Mouse (Mus musculus) MEL (cell line): ENCODE data around the gene Kif5c. TPM values are rescaled to one million over a fixed set of nuclear protein-coding genes. Genes with fewer than 3 reads are reported as not detected.

Source experiments
- DNase-seq: peaks from one replicate; pipeline ENCODE4 v3.0.0; 2011; ENCODE audit warnings: low read depth, low spot score
- H3K27ac ChIP-seq: 2 replicates; pipeline ENCODE4 v1.5.1; 2012; ENCODE audit warnings: low read depth, mild to moderate bottlenecking, control low read depth, low read length, moderate library complexity; ENCODE audit not compliant: control insufficient read depth
- H3K27me3 ChIP-seq, 2 experiments: fragments of 150-350 bp in 1 of 2; sonication (generic) in 1 of 2; 2 replicates each; pipeline ENCODE4 v1.6.1; 2012; ENCODE audit warnings: low read length in 2 of 2, mild to moderate bottlenecking in 2 of 2, improper control_type of control experiment in 1 of 2, moderate library complexity in 1 of 2; ENCODE audit not compliant: insufficient read depth in 2 of 2, control insufficient read depth in 1 of 2
- H3K36me3 ChIP-seq, 2 experiments: 2 replicates each; pipeline ENCODE4 v1.6.1; 2012 to 2014; ENCODE audit warnings: low read length in 2 of 2, improper control_type of control experiment in 1 of 2, inconsistent platforms in 1 of 2, mild to moderate bottlenecking in 1 of 2; ENCODE audit not compliant: insufficient read depth in 2 of 2, control insufficient read depth in 1 of 2
- H3K4me1 ChIP-seq, 2 experiments: fragments of 150-350 bp in 1 of 2; sonication (generic) in 1 of 2; 2 replicates each; pipeline ENCODE4 v1.6.1; 2012; ENCODE audit warnings: low read length in 2 of 2, improper control_type of control experiment in 1 of 2, mild to moderate bottlenecking in 1 of 2; ENCODE audit not compliant: insufficient read depth in 2 of 2, control insufficient read depth in 1 of 2
- H3K4me3 ChIP-seq, 2 experiments: fragments of 150-350 bp in 1 of 2; sonication (generic) in 1 of 2; 2 replicates each; pipeline ENCODE4 v1.5.1; 2012; ENCODE audit warnings: low read depth in 2 of 2, low read length in 2 of 2, mild to moderate bottlenecking in 2 of 2, moderate library complexity in 2 of 2, control low read depth in 1 of 2, improper control_type of control experiment in 1 of 2; ENCODE audit not compliant: control insufficient read depth in 1 of 2, insufficient read depth in 1 of 2
- H3K79me2 ChIP-seq: 2 replicates; pipeline ENCODE4 v1.6.1; 2012; ENCODE audit warnings: mild to moderate bottlenecking, low read length, moderate library complexity; ENCODE audit not compliant: control insufficient read depth, poor library complexity, insufficient read depth
- H3K9ac ChIP-seq: 2 replicates; pipeline ENCODE4 v1.6.1; 2012; ENCODE audit warnings: low read depth, mild to moderate bottlenecking, control low read depth, low read length, moderate library complexity; ENCODE audit not compliant: control insufficient read depth, poor library complexity, severe bottlenecking
- H3K9me3 ChIP-seq: fragments of 150-350 bp; sonication (generic); replicated peaks from 2 replicates; pipeline ENCODE4 v1.6.1; 2012; ENCODE audit warnings: mild to moderate bottlenecking, low read length, improper control_type of control experiment, moderate library complexity; ENCODE audit not compliant: insufficient read depth
- CHD2 ChIP-seq: IDR thresholded peaks from 2 replicates; pipeline ENCODE4 v1.6.1; 2011; ENCODE audit warnings: low read length, improper control_type of control experiment
- E2F4 ChIP-seq: IDR thresholded peaks from 2 replicates; pipeline ENCODE4 v1.6.1; 2011; ENCODE audit warnings: low read depth, low read length, improper control_type of control experiment, borderline replicate concordance
- EP300 ChIP-seq, 2 experiments: IDR thresholded peaks; 2 replicates each; pipeline ENCODE4 v1.6.1; 2011; ENCODE audit warnings: improper control_type of control experiment in 2 of 2, low read length in 2 of 2, low read depth in 1 of 2, mild to moderate bottlenecking in 1 of 2
- HCFC1 ChIP-seq: IDR thresholded peaks from 2 replicates; pipeline ENCODE4 v1.6.1; 2012; ENCODE audit warnings: low read depth, mild to moderate bottlenecking, inconsistent platforms, low read length, improper control_type of control experiment, moderate library complexity
- KAT2A ChIP-seq: conservative IDR thresholded peaks from 2 replicates; pipeline ENCODE4 v1.6.1; 2012; ENCODE audit warnings: low read depth, low read length, improper control_type of control experiment, inconsistent platforms
- MAX ChIP-seq: IDR thresholded peaks from 2 replicates; pipeline ENCODE4 v1.6.1; 2011; ENCODE audit warnings: low read length, improper control_type of control experiment
- MYB ChIP-seq: IDR thresholded peaks from 2 replicates; pipeline ENCODE4 v1.6.1; 2011; ENCODE audit warnings: mild to moderate bottlenecking, low read depth, low read length, improper control_type of control experiment
- MYC ChIP-seq: IDR thresholded peaks from 2 replicates; pipeline ENCODE4 v1.6.1; 2011; ENCODE audit warnings: low read depth, mild to moderate bottlenecking, low read length, improper control_type of control experiment, moderate library complexity
- NELFE ChIP-seq: IDR thresholded peaks from 2 replicates; pipeline ENCODE4 v1.6.1; 2011; ENCODE audit warnings: low read depth, low read length, improper control_type of control experiment
- POLR2A ChIP-seq, 2 experiments: IDR thresholded peaks; 2 replicates each; pipeline ENCODE4 v1.6.1; 2011 to 2012; ENCODE audit warnings: low read length in 2 of 2, mild to moderate bottlenecking in 2 of 2, control low read depth in 1 of 2, improper control_type of control experiment in 1 of 2, low read depth in 1 of 2, moderate library complexity in 1 of 2; ENCODE audit not compliant: control insufficient read depth in 1 of 2, insufficient read depth in 1 of 2, poor library complexity in 1 of 2
- POLR2AphosphoS2 ChIP-seq: IDR thresholded peaks from 2 replicates; pipeline ENCODE4 v1.6.1; 2011; ENCODE audit warnings: low read length, improper control_type of control experiment
- POLR2AphosphoS5 ChIP-seq: IDR thresholded peaks from 2 replicates; pipeline ENCODE4 v1.6.1; 2012; ENCODE audit warnings: low read depth, borderline replicate concordance, mild to moderate bottlenecking, inconsistent platforms, low read length, moderate library complexity, mixed read lengths
- RCOR1 ChIP-seq: IDR thresholded peaks from 2 replicates; pipeline ENCODE4 v1.6.1; 2012; ENCODE audit warnings: low read depth, mild to moderate bottlenecking, inconsistent platforms, low read length, improper control_type of control experiment
- SIN3A ChIP-seq: IDR thresholded peaks from 2 replicates; pipeline ENCODE4 v1.6.1; 2012; ENCODE audit warnings: low read length, improper control_type of control experiment, inconsistent platforms
- TAL1 ChIP-seq: IDR thresholded peaks from 2 replicates; pipeline ENCODE4 v1.6.1; 2012; ENCODE audit warnings: mild to moderate bottlenecking, inconsistent platforms, low read length, moderate library complexity, mixed read lengths
- TCF12 ChIP-seq: IDR thresholded peaks from 2 replicates; pipeline ENCODE4 v1.6.1; 2014; ENCODE audit warnings: low read depth, mild to moderate bottlenecking, inconsistent platforms, low read length, improper control_type of control experiment, moderate library complexity
- USF2 ChIP-seq, 2 experiments: IDR thresholded peaks; 2 replicates each; pipeline ENCODE4 v1.6.1; 2011 to 2012; ENCODE audit warnings: improper control_type of control experiment in 2 of 2, low read length in 2 of 2, borderline replicate concordance in 1 of 2, inconsistent platforms in 1 of 2, low read depth in 1 of 2, mild to moderate bottlenecking in 1 of 2; ENCODE audit not compliant: insufficient read depth in 1 of 2
- ZC3H11A ChIP-seq: IDR thresholded peaks from 2 replicates; pipeline ENCODE4 v1.6.1; 2012; ENCODE audit warnings: low read depth, mild to moderate bottlenecking, inconsistent platforms, low read length, improper control_type of control experiment
- ZKSCAN1 ChIP-seq: IDR thresholded peaks from 2 replicates; pipeline ENCODE4 v1.6.1; 2012; ENCODE audit warnings: low read depth, mild to moderate bottlenecking, inconsistent platforms, low read length, improper control_type of control experiment, moderate library complexity
- ZMIZ1 ChIP-seq: IDR thresholded peaks from 2 replicates; pipeline ENCODE4 v1.6.1; 2012; ENCODE audit warnings: low read depth, mild to moderate bottlenecking, inconsistent platforms, low read length, improper control_type of control experiment, moderate library complexity
- ZNF384 ChIP-seq: IDR thresholded peaks from 2 replicates; pipeline ENCODE4 v1.6.1; 2012; ENCODE audit warnings: low read depth, mild to moderate bottlenecking, inconsistent platforms, low read length, improper control_type of control experiment
- polyA plus RNA-seq, 2 experiments: library from polyadenylated mRNA; stranded (reverse) in 1 of 2; unstranded in 1 of 2; fragments of >175 nt in 1 of 2; fragments of >200 nt in 1 of 2; gene quantifications; 2 replicates each; pipeline versions ENCODE4 v1.2.1 to v1.2.4; 2012; ENCODE audit warnings: low replicate concordance in 2 of 2, low read depth in 1 of 2; ENCODE audit not compliant: insufficient read length in 2 of 2, insufficient read depth in 1 of 2, missing spikeins in 1 of 2
- total RNA-seq: library from RNA; depleted of rRNA; stranded (reverse); fragments of 300-350 nt; gene quantifications from 2 replicates; pipeline ENCODE4 v1.2.3, GENCODE M21; 2012

Gene Kif5c
- total and polyA plus RNA-seq, 3 experiments = 0.26 to 0.39 TPM; not detected in 1

DNA sequence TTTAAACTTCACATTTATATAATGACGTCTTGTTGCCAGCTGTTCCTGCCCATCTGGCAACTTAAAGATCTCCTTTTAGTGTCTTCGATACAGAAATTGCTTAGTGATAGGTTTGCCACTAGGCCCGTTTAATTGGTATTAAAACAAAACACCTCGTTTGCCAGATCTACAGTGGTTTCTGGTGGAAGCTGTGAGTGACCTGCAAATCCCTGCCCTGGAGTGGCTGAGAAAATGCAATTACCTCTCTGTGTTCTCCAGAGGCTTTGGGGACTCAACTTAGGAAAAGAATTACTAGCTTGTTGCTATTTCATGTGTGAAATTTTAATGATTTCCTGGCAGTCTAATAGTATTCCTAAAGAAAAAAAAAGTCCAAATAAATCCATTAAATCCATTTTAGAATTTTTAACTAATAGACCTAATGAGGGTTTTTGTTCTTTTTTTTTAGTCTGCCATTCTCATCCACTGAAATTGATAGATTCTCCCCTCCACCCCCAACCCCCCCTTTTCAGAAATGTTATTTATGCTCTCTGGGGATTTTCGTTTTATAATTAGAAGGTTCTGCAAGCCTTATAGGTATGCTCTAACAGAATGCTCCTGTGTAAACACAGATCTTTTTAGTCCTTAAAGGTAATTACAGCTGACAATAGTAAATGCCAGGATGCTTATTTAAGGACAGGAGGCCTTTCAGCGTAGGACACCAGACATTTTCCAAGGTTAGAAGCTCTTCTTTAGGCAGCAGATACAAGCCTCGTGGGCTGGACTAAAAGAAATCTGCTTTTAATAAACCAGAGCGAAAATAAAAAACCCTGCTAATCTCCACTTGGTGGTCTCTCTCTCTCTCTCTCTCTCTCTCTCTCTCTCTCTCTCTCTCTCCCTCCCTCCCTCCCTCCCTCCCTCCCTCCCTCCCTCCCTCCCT lies 100.1 kb downstream of the Kif5c start:
- H3K27ac ChIP-seq = no peak overlapping the region
- H3K79me2 ChIP-seq = no peaks in the 10 kb centered on the region
- no peak overlapping the region for H3K9ac ChIP-seq
- TF ChIP-seq HCFC1 (no peak), ZMIZ1 (no peak), EP300 (IDR thresholded peaks at IDR 0.05; ENCODE audit: low read depth in 1 of 2, low read length in 2 of 2) (no peak), CHD2 (no peak), MYC (no peak), SIN3A (no peak), TCF12 (no peak), USF2 (IDR thresholded peaks at IDR 0.05; ENCODE audit: borderline replicate concordance in 1 of 2, insufficient read depth in 1 of 2, low read depth in 1 of 2, low read length in 2 of 2) (no peak), TAL1 (no peak), NELFE (no peak), POLR2AphosphoS2 (no peak), E2F4 (no peak), KAT2A (no peak), ZKSCAN1 (no peak), POLR2AphosphoS5 (no peak), ZC3H11A (no peak)
- TF ChIP-seq, all 39 proteins: peak for 0
- Histone ChIP-seq H3K4me3 (no peak overlapping the region), H3K36me3 (peaks cover 0 to 7% of the 10 kb centered on the region in 2 experiments; a peak in 2 of 4 replicates), H3K27me3 (no peaks in the 10 kb centered on the region), H3K9me3 (no peaks in the 10 kb centered on the region), H3K4me1 (peaks cover 8 to 18% of the 10 kb centered on the region in 2 experiments)
- DNase-seq = no peak

- no peaks in the 10 kb centered on the region for H3K9me3 ChIP-seq
- no peaks in the 10 kb centered on the region for H3K27me3 ChIP-seq
- no peak for DNase-seq
- TF ChIP-seq RCOR1 (no peak), SIN3A (no peak), HCFC1 (no peak), POLR2AphosphoS2 (no peak), TCF12 (no peak), MYB (no peak), TAL1 (no peak), EP300 (IDR thresholded peaks at IDR 0.05; ENCODE audit: low read depth in 1 of 2, low read length in 2 of 2) (no peak), KAT2A (no peak), ZMIZ1 (no peak), POLR2A (IDR thresholded peaks at IDR 0.05; ENCODE audit: control insufficient read depth in 1 of 2, insufficient read depth in 1 of 2, low read depth in 1 of 2, low read length in 2 of 2, poor library complexity in 1 of 2) (no peak), ZNF384 (no peak), MAX (no peak), NELFE (no peak)
- TF ChIP-seq, all 39 proteins: peak for 0
- Histone ChIP-seq H3K9ac (no peak overlapping the region), H3K27ac (no peak overlapping the region), H3K79me2 (no peaks in the 10 kb centered on the region), H3K4me3 (no peak overlapping the region), H3K4me1 (peaks cover 8 to 18% of the 10 kb centered on the region in 2 experiments), H3K36me3 (peaks cover 0 to 7% of the 10 kb centered on the region in 2 experiments; a peak in 2 of 4 replicates)
Measured at GRCm38 (mm10) chr2:49719854-49720253, 100.8 kb downstream of the Kif5c start.
